Mouse (Mus musculus): ENCODE results near the gene Gm47283. TPM values are rescaled to one million over a fixed set of nuclear protein-coding genes. Genes with fewer than 3 reads are reported as not detected.

Gm47283 gene
- polyA plus RNA-seq (2017; shearing (Covaris generic)) = not detected

DNA sequence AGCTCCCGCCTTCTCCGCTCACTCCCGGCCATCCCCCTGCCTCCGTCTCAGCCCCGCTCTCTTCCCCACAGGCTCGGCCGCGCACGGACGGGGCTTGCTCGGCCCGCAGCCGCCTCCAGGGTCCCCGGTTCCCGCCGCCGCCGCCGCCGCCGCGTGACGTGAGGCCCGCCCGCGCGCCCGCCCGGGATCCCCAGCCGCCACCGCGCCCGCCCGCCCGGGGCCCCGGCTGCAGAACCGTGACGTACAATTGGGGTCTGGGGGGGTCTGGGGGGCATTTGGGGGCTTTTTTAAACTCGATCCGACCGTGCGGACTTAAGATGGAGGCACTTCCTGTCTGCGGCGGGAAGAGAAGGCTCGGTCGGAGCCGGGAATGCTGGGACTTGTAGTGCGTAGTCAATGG lies at the start of gene Gm47283:
Gene Gm47283 (plus strand): TSS at position 301 of the 400 bp plus-strand sequence.

DNA sequence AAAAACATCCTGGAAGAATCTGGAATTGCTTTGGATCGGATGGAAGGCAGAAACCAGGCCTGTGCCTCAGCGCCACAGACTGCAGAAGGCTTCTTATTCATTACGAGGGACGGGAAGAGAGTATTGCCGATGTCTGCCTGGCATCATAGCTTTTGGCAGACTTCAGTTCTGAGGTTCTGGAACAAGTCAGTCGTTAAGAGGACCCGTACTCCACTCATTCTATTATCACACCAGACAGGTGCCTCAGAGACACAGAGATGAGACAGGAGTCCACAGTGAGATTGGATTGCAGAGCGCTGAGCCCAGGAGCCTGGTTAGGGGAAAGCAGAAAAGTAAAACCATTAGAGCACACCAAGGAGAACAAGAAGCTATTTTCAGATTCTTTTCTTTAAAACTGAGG lies 29.8 kb upstream of the Gm47283 start, which contains the start of gene Gm21860:
Gene Gm21860 (minus strand): TSS at position 101 of the 400 bp plus-strand sequence.

DNA sequence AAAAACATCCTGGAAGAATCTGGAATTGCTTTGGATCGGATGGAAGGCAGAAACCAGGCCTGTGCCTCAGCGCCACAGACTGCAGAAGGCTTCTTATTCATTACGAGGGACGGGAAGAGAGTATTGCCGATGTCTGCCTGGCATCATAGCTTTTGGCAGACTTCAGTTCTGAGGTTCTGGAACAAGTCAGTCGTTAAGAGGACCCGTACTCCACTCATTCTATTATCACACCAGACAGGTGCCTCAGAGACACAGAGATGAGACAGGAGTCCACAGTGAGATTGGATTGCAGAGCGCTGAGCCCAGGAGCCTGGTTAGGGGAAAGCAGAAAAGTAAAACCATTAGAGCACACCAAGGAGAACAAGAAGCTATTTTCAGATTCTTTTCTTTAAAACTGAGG lies 54.5 kb downstream of the Gm47283 start, which contains the start of gene Gm21748:
Gene Gm21748 (minus strand): TSS at position 101 of the 400 bp plus-strand sequence.

Other genes starting within 250 kb of the Gm47283 start
- gene Gm21860, start 29.9 kb upstream of the Gm47283 start, polyA plus RNA-seq (2017; shearing (Covaris generic)) = not detected
- not detected for gene Gm21748, start 54.4 kb downstream of the Gm47283 start, polyA plus RNA-seq (2017; shearing (Covaris generic))